8 mouse cellular contexts compared by ENCODE assay signal in genomic region chr10:41830851-41831522, GRCm38 (mm10). TPM values are rescaled to one million over a fixed set of nuclear protein-coding genes. Genes with fewer than 3 reads are reported as not detected.
DNase-seq lines count a peak whose midpoint lies in the region; ATAC-seq and TF ChIP-seq lines count a peak whose summit lies in the region.

No protein-coding gene starts in this region.

- no peak overlapping the region for H3K27ac ChIP-seq in heart, embryonic 12.5 days (ENCODE audit: poor library complexity, severe bottlenecking)
- no peak overlapping the region for H3K27ac ChIP-seq in bone marrow, adult 2 months (ENCODE audit: control insufficient read depth, insufficient read depth, low read depth, low read length, poor library complexity)
- no peak overlapping the region for H3K27ac ChIP-seq in embryonic facial prominence, embryonic 14.5 days (replicated peaks; ENCODE audit: low read depth, low read length)

- no peaks in the 10 kb centered on the region for H3K36me3 ChIP-seq in heart, embryonic 12.5 days
- no peaks in the 10 kb centered on the region for H3K36me3 ChIP-seq in embryonic facial prominence, embryonic 14.5 days (ENCODE audit: control insufficient read depth, insufficient read depth, low read length)

- no peaks in the 10 kb centered on the region for H3K27me3 ChIP-seq in heart, embryonic 12.5 days (replicated peaks)
- H3K27me3 ChIP-seq in embryonic facial prominence, embryonic 14.5 days (replicated peaks; ENCODE audit: control insufficient read depth, insufficient read depth, low read length) = no peaks in the 10 kb centered on the region

- H3K4me2 ChIP-seq in heart, embryonic 12.5 days = no peak overlapping the region
- H3K4me2 ChIP-seq in embryonic facial prominence, embryonic 14.5 days (ENCODE audit: low read depth, low read length) = no peak overlapping the region

- TF ChIP-seq POLR2A in bone marrow, adult 2 months (IDR thresholded peaks at IDR 0.05; ENCODE audit: borderline replicate concordance, control insufficient read depth, low read depth, low read length) = no peak

- peaks cover 13% of the 10 kb centered on the region for H3K4me1 ChIP-seq in heart, embryonic 12.5 days (replicated peaks)
- no peaks in the 10 kb centered on the region; the same call in 1 of the 2 replicates for H3K4me1 ChIP-seq in bone marrow, adult 2 months (ENCODE audit: control insufficient read depth, insufficient read depth, low read length)
- no peaks in the 10 kb centered on the region for H3K4me1 ChIP-seq in embryonic facial prominence, embryonic 14.5 days (ENCODE audit: control insufficient read depth, insufficient read depth, low read length)

- peak; percentile 91 for DNase-seq in heart, adult 11 months
- DNase-seq in embryonic facial prominence, embryonic 14.5 days (ENCODE audit: low spot score) = peak; percentile 88
- DNase-seq in heart, postnatal 10 days = peak; percentile 84 to 87
- peak; percentile 37 to 72 for DNase-seq in layer of hippocampus, adult 8-10 months (ENCODE audit: low spot score in 2 of 2)
- peak; percentile 61 for DNase-seq in right cerebral cortex, postnatal 14 days

- ATAC-seq in heart, embryonic 12.5 days (ENCODE audit: insufficient number of reproducible peaks, low FRiP score) = no peak
- no peak for ATAC-seq in embryonic facial prominence, embryonic 14.5 days (ENCODE audit: low read depth)
- peak; percentile 75 for ATAC-seq in megakaryocyte, adult 5-6 weeks (ENCODE audit: poor library complexity, severe bottlenecking)

- TF ChIP-seq CTCF in bone marrow, adult 2 months (IDR thresholded peaks at IDR 0.05; ENCODE audit: control insufficient read depth, insufficient read depth, low read length) = peak; percentile 48; the same call in 1 of the 2 replicates

- 51% methylated on average over 9 of the region's 9 CpGs for WGBS in heart, embryonic 12.5 days
- 57% methylated on average over 9 of the region's 9 CpGs for WGBS in bone marrow, adult 2 months
- 49% methylated on average over 9 of the region's 9 CpGs for WGBS in embryonic facial prominence, embryonic 14.5 days

- intact Hi-C loops in heart, postnatal 10 days (cut with DNase I) = loop anchor here (1.0 to 5.0 kb wide), 5 partner anchors 56 to 464 kb away; partner anchors contain the start of gene Foxo3

- no peak overlapping the region for H3K9ac ChIP-seq in heart, embryonic 12.5 days
- H3K9ac ChIP-seq in embryonic facial prominence, embryonic 14.5 days (ENCODE audit: low read depth, low read length) = no peak overlapping the region

- H3K4me3 ChIP-seq in heart, embryonic 12.5 days = no peak overlapping the region
- H3K4me3 ChIP-seq in bone marrow, adult 2 months (replicated peaks; ENCODE audit: control insufficient read depth, low read depth, low read length) = no peak overlapping the region
- no peak overlapping the region for H3K4me3 ChIP-seq in embryonic facial prominence, embryonic 14.5 days (ENCODE audit: low read depth, low read length)

- H3K9me3 ChIP-seq in heart, embryonic 12.5 days (replicated peaks) = 0 out of 2 replicates have a peak, but pooled peaks cover 3% of the 10 kb centered on the region
- H3K9me3 ChIP-seq in embryonic facial prominence, embryonic 14.5 days (ENCODE audit: control insufficient read depth, low read length) = no peaks in the 10 kb centered on the region

RNA-seq across cellular contexts. Expression of gene Sesn1, which starts 21.3 kb away (rescaled TPM):
- polyA plus RNA-seq in heart, embryonic 12.5 days (2016; fragmentation: Nextera tagmentation; extraction: Ambion mirVana) = 27.8 and 28.6 TPM in 2 replicates
- 26.3 and 28.6 TPM in 2 replicates for polyA plus RNA-seq in bone marrow, adult 2 months (2011; ENCODE audit: insufficient read depth, insufficient read length, low replicate concordance, missing spikeins)
- polyA plus RNA-seq in embryonic facial prominence, embryonic 14.5 days (2014; fragmentation: Nextera tagmentation; extraction: Ambion mirVana) = 52.0 and 54.7 TPM in 2 replicates
- 100 to 1,000 TPM in 1 of 2 experiments, 10 to 100 TPM in 1; 52.8 to 110 TPM for total RNA-seq in heart, postnatal 10 days (2021)
- 10 to 100 TPM; 44.0 to 53.3 (median 45.2) TPM for total RNA-seq in layer of hippocampus, adult 8-10 months (2022)
- 19.4 and 21.5 TPM in 2 replicates for total RNA-seq in megakaryocyte, adult 5-6 weeks (2015)
- total RNA-seq in megakaryocyte, adult 5-6 weeks (2017) = 15.1 and 15.7 TPM in 2 replicates

RNA-seq across cellular contexts. Expression of gene Cep57l1, which starts 21.3 kb away (rescaled TPM):
- polyA plus RNA-seq in heart, embryonic 12.5 days (2016; fragmentation: Nextera tagmentation; extraction: Ambion mirVana) = 19.3 and 21.8 TPM in 2 replicates
- 13.6 and 20.2 TPM in 2 replicates for polyA plus RNA-seq in bone marrow, adult 2 months (2011; ENCODE audit: insufficient read depth, insufficient read length, low replicate concordance, missing spikeins)
- polyA plus RNA-seq in embryonic facial prominence, embryonic 14.5 days (2014; fragmentation: Nextera tagmentation; extraction: Ambion mirVana) = 18.1 and 20.1 TPM in 2 replicates
- total RNA-seq in heart, postnatal 10 days (2021) = 1 to 10 TPM; 4.4 to 6.2 TPM
- total RNA-seq in layer of hippocampus, adult 8-10 months (2022) = 10 to 100 TPM in 1 of 4 experiments, 1 to 10 TPM in 3; 6.3 to 11.6 (median 9.2) TPM
- 14.4 and 18.6 TPM in 2 replicates for total RNA-seq in megakaryocyte, adult 5-6 weeks (2015)
- total RNA-seq in megakaryocyte, adult 5-6 weeks (2017) = 21.2 and 28.0 TPM in 2 replicates
